Mouse (Mus musculus) induced T-regulatory cell, adult 2 months (primary cell): ENCODE measurements around the gene Stam.

Source experiments
- DNase-seq: peaks from one replicate; pipeline ENCODE4 v3.0.0-alpha.2; 2012; ENCODE audit warnings: low read depth

The Stam gene

DNA sequence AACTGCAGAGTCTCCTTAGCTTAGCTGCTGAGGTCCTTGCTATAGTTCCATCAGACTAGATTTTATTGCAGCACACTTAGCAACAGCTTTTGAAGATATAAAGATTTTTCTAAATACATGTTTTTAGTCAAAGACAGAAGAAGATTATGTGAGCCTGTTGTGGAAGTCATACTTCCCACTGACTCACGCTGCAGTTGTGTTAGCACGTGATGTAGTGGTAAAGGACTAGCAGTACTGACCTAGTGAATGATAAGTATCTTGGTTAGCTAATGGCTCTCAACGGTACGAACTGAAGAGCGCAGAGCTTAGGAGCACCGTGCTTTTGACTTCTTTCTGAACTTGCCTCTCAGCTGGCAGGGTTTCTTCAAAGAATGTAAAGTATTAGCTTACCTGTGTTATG is 52.5 kb downstream of the Stam start:
- no peak for DNase-seq

DNA sequence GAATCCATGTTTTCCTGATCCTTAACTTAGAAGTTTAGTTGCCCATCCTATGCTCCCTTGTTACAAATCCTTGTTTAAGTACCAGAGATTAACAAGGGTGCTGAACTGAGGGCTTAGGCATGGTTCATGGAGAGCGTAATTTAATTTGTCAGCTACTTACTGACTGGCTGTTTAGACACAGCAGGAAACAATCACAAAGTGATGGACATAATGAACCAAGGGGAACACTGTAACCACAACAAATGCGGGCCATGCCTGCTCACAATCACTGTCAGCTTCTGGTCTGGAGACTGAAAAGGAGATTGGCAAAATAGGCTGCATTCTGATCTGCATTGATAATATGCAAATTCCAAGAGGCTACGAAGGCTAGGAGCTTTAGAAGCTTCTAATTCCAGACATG is 53.7 kb downstream of the Stam start:
- DNase-seq = no peak

DNA sequence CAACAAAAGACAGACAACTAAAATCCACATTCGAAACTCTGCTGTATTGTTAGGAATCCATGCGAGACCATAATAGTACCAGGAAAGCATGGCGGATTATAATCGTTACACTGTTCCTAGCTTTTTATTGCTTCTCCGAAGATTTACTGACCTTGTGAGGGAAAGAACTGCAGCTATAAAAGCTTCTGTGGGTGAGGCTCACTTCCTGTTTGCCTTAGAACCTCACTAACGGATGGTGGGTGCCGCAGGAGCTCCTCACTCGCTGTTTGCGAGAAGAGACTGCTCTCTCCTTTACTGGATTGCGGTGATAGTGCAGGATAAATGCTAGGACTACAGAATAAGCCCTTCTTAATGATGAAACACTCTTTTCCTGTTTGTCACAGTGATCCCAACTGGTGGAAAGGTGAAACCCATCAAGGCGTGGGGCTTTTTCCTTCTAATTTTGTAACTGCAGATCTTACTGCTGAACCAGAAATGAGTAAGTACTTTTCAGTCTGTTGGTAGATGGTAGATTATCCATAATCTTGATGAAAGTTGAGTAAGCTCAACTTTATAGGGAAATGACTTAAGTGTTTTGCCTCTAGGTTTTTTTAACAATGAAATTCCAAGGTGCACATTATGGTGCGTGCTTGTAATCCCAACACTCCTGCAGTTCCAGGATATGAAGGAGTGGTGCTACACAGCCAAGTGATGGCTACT is 56.9 kb downstream of the Stam start:
- DNase-seq = peak; percentile 61

DNA sequence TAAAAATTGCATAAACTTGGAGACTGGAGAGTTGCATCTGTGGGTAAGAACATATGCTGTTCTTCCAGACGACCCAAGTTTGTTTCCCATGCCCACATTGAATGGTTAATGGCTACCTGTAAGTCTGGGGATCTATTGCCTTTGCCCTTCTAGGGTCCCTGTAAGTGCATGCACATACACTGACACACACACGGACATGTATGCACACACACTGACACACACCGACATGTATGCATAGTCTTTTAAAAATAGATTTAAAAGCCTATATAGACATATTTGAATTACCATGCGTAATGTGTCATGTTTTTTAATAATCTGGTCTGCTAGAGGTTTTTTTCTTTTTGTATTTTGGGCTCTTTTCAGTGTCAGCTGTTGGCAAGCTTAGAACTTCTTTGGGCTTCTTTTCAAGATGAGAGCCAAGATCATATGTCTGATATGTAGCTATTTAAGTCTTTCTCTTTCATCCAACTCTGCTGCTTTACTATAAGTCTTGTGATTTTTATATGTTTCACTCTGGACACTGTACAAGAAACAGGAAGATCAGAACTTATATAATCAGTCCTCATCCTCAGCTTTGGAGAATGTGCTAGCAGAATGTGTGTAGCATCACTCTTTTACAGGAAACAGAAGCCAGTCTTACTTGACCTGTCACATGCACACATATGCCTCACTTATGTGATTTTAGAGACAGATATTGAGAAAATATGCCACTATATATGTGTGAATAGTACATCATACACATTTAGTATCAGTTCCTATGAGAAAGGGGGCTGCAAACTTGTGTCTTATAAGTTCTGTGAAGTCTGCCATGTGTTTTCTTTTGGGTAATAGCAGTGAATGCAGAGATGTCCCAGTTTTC is 58.8 kb downstream of the Stam start:
- no peak for DNase-seq

DNA sequence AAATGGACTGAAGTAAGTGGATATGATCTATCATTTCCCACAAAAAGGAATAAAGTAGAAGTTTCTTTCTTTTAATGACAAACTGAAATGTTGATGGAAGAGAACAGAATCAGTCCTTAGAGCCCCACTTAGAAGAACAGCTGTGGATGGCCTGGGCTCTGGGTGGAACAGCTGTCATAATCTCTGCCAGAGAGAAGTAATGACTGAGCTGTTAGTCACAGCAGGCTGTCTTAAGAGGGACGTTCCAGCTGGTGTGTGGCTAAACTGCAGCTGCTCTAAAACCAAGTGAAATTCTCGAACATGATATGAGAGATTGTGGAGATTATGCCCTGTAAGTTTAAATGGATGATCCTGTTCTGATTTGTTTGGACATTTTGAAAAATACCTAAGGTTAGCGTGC is 63.0 kb downstream of the Stam start:
- DNase-seq = no peak

DNA sequence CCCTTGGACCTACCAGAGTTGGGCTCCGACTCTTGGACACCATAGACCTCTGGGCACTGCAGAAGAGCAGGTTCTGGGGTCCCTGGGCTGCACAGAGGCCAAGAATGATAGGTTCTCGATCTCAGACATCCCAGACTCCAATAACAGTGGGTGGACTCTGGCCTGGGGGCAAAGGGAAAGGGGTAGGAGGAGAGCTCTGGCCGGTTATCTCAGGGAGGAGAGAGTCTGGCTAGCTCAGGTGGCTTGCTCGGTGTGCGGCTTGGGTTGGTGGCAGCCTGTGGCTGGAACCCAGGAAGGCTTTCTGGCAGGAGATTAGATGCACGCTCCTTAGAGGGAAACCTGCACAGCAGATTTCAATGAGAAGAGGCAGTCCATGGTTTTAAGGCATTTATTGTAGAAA is 65.7 kb downstream of the Stam start:
- no peak for DNase-seq

DNA sequence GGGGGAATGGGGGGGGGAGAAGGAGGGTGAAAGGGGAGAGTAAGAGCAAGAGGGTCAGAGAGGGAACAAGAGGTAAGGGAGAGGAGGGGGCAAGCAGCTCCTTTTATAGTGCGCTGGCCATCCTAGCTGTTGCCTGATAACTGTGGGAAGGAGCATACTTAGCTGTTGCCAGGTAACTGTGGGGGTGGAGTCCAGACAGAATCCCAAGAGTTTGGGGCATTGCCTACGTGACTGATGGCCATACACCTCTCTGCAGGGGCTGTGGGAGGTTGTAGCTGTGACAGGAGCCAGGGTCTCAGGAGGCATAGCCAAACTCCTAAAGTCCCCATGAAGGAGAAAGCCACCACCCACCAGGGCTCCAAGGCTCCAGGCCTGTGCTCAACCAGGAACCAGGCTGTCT is 66.1 kb downstream of the Stam start:
- DNase-seq = no peak

DNA sequence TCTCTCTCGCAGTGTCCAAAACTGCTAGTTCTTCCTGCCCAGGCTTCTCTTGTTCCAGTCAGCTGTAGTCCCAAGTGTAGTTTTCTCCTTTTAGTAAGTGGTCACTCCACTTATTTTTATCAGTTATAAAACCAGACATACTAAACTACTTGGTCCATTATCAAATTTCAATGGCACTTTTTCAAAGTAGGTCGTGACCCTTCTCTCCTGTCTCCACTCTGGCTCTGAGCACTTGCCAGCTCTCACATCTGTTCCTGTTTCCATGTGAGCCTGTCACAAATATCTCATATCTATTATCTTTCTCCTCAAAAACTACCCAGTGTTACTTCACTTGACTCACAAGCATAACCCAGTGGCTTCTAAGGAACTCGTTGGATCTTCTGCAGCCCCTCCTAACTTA is 71.4 kb downstream of the Stam start:
- no peak for DNase-seq

DNA sequence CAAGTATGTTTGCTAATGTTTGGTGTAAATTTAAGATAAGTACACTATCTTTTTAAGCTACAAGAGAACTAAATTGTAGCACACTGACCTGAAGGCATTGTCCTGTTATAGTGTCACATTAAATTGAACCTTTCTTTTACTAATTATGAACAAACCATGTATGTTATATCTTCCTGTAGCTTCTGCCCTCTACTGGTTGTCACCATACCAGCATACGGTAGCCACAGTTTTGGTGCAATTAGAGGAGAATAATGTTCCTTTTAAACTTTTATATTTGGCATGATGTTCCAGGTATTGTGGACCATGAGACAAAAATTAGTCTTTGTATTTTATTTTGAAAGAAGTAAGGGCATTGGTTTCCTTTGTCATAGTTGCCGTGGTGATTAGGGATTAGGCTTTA is 73.0 kb downstream of the Stam start:
- DNase-seq = peak; percentile 32

DNA sequence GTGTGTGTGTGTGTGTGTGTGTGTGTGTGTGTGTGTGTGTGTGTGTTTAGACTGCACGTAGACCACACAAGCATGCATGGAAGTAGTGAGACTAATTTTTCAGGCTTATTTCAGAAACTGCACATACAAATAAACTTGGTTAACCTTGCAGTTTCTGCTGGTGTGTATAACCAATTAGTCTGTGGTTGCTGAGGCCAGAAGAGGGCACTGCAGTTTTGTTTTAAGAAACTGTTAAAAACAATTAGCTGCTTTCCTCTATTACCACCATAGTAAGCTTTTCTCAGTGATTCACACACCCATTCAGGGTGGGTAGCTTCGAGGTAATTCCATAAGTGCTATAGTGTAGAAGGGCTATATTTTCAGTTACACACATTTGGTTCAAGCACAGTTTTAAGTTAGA is 76.9 kb downstream of the Stam start:
- no peak for DNase-seq

DNA sequence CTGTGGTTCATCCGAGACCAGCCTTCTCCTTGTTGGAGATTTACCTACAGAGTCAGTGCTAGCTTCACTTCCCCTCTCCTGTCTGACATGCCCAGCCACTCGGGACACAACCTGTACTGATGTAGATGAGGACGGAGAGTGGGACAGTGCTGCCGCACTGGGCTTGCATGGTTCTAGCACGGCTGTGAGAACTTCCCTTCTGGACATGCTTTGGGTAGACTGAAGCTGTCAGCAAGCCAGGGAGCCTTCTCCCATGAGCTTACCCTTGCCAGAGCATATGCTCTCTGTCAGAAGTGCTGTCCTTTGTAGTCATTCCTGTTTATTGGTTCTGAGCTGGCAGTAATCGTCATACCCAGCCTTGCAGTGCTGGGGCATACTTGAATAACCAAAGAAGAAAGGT is 78.0 kb downstream of the Stam start:
- DNase-seq = no peak

DNA sequence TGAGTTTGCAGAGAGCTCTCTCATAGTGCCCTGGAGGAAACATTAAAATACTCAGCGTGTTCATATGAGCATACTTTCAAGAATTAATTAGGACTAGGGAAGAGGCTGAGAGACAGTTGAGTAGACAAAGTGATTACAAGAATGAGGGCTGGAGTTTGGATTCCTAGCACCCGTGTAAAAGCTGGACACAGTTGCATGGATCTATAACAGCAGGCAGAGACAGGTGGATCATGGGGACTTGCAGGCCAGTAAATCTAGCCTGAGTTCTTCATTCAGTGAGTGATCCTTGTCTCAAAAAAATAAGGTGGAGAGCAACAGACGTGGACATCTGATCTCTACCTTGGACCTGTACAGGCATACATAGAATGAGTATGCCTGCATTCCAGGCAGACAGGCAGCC is 85.1 kb downstream of the Stam start:
- DNase-seq = no peak

DNA sequence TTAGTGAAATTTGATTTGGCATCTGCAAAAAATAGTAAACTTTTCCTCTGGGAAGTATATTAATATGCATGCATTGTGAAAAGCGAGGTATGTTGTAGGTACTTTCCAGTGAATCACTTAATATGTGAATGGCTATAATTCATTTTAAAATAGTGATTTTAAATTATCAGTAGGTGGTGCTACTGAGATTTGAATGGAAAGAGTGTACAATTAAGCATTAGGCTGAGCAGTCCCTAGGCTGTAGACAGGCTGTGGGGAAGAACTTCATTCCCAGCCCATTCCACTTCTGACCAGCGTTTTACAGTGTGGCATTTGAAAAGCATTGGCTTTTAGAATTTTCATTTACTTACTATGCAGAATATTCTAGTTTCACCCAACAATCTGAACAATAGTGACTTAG is 85.9 kb downstream of the Stam start:
- no peak for DNase-seq

DNA sequence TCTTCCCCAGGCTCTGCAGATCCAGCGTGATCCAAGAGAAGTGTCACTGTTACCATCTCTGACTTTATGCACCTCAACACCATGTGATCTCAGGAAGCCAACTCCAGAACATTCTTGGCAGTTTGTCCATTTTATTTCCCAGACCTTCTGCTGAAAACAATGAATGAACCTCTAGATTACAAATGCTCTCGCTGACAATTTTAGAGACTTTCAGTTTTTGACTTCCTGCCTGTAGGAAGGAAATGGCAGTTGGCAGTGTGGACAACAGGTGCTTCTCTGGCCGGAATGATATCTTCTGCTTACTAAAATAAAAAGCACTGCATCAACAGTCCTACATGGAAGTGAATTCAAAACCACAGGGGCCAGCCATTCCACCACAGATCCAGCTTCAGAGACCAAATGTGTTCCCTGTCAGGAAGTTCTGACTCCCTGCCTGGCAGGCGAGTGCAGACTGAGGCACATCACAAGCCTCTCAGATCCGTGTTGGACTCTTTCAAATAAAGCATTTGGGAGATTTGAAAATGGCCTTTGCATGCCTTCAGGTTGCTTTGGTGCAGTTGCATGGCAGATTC is 90.6 kb downstream of the Stam start:
- DNase-seq = no peak

DNA sequence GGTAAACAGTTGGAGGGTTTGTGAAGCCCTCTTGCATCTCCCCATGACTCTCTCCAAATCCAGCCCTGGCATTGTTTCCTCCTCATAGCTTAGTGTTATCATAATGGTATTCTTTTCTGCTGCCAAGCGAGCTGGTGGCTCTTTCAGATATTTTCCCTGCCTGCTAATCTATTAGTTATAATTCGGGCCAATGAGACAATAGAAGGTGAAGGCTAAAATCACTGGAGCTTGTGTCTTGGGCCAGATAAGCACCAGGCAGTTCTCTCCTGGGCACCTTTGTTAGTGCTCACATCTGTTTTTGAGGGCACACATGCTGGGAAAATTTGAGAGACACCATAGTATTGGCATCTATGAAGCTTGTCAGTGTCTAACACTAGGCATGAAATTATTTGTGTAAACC is 91.2 kb downstream of the Stam start:
- DNase-seq = no peak

DNA sequence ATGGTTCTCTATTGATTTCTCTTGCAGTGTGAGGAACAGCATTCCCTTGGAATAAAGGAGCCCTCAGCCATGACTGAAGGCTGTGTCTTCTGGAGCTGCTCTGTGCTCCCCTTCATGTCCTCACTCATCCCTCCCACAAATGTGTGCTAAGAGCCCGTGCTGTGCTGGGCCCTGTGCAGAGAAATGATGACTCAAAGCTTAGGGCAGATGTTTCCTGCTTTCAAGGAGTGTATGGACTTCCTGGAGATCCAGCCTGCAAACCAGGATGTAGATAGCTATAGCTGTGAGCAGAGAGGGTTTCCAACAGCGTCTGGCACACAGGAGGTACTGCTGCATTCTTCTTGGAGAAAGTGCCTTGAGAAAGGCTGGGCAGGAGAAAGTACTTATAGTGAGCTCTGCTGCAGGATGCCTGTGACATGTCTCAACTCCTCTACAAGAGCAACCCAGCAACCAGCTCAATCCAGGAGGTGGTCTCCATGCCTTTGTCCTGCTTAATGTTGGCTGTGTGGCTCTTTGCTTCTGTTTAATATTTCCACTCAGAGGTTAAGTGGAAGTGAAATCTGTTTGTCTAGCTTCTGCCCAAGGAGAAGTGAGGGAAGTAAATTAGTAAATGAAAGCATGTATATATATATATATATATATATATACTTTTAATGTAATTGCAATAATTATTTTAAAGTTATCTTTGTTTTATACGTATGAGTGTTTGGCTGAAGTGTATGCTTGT is 91.9 kb downstream of the Stam start:
- no peak for DNase-seq

DNA sequence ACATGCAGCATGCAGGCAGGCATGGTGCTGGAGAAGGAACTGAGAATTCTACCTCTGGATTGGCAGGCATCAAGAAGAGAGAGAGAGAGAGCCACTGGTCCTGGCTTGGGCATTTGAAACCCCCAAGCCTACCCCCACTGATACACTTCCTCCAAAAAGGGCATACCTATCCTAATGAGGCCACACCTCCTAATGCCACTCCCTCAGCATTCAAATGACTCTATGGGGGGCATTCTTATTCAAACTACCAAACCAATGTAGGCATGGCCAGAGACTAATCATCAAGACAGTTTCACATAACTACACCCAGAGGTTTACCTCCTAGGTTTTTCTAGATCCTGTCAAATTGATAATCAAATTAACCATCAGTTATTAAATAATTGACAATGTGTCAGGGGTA is 93.8 kb downstream of the Stam start:
- DNase-seq = no peak

DNA sequence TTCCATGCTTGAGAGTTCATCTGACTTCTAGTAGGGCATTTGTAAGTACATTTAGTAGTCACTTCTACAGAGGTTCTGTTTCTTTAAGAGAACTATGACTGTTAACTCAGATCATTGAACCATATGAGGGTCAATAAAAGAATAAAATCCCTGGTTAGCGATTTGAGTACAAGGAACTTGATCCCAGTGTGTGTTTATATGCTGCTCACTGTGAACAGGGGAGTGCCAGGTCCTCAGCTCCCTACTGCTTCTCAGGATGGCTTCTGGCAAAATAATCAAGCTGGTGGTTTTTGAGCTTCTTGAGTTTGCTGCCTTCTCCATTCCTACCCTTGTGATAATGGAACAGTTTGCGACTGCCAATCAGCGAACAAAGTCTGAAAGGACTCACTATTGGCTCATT is 100.4 kb downstream of the Stam start, which contains the start of gene Tmem236:
Gene Tmem236, plus strand, starts transcription at position 190 of the 400 bp plus-strand sequence.
- no peak for DNase-seq

DNA sequence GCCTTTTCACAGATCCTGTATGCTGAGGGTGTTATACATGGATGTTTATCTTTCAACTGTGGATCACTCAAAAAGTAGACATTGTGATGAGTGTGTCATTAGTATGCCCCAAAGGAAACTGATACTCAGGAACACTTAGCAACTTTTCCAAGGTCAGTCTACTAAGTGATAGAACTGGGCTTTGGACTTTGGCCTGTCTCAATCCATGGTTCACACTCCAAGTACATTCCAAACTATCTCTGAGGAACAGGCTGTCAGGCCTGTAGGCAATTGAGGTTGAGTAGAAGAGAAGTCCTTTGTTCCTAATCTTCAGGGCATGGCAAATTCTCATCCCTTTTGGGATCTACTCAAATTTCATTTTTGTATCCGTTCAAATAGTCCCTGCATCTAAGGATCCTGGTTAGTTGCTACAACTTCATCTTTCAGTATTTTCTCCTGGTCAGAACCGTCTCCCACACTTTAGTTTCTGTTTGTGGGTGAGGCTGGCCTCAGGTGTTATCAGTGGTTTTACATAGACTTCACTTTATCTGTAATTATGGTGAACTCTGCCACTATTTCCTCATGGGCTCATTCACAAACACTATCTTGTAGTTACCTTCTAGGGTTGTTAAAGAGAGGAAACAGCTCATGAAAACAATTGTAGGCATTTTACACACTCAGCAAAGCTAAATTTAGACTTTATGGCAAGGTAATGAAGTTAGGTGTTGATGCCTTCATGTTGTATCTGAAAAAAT is 102.7 kb downstream of the Stam start:
- no peak for DNase-seq

DNA sequence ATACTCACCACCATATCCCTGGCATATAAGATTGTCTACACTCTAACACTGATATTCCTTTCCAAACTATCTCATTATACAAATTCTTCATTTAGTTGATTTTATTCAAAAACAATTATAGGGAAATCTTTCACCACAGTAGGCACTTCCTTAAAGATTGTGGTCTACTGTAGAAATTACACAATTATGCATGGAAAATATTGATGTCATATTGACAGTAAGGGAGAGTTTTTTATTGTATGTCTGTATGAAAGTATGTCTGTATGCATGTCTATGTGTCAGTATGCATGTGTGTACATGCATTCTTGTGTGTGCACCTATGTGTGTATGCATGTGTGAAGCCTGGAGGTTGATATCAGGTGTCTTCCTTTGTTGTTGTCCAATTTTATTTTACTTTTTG is 110.5 kb downstream of the Stam start:
- no peak for DNase-seq

DNA sequence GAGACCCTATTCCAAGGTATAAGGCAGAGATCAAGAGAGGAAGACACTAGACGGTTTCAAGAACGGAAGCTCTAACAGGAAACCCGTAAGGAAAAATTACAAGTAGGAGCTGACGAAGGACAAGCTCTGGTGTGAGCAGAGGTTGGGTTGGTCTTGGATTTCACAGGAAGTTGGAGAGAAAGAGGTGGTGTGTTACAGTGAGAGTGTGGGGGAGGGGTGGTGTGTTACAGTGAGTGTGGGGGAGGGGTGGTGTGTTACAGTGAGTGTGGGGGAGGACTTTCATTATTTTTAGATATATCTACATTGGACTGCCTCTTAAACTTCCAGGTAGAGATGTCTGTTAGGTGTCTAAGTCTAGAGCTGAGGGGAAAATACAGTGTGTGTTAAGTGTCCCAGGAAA is 116.8 kb downstream of the Stam start:
- DNase-seq = no peak

DNA sequence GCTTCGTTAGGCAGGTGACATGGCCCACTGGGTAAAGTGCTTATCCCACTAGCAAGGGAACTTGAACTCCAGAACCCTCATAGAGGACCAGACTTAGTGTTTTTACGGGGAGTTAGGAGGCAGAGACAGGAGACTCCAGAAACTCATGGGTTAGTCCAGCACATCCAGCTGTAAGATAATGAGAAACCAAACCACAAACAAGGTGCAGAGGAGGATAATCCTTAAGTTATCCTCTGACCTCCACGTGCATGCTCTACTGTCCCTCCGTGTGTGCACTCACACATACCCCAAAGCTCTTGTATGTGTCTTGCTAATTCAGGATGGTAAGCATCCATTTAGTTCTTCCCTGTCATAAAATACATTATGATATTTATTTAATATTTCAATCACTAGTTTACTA is 117.7 kb downstream of the Stam start:
- no peak for DNase-seq
